Mouse (Mus musculus) stomach, postnatal 0 days (tissue): ENCODE measurements at regions not wholly inside any gene's neighbourhood (a gene's known extent, or its start where the extent isn't known, plus 50 kb on each side); places are given as distances from the start of the nearest gene placed in this dataset.

Experiments used
- ATAC-seq: fragments of 200-750 bp; cut with Nextera tagmentation; 2 replicates; pipeline ENCODE4 v1.8.0; 2017; ENCODE audit not compliant: low FRiP score, low TSS enrichment
- DNase-seq: peaks from one replicate; pipeline ENCODE4 v3.0.0-alpha.2; 2016; ENCODE audit warnings: low spot score
- H3K27ac ChIP-seq: fragments of 300-500 bp; sonication (generic); replicated peaks from 2 replicates; pipeline ENCODE4 v1.5.1; 2014; ENCODE audit warnings: mild to moderate bottlenecking, control low read depth
- H3K27me3 ChIP-seq: fragments of 300-500 bp; sonication (generic); 2 replicates; pipeline ENCODE4 v1.6.1; 2014; ENCODE audit warnings: low read length; ENCODE audit not compliant: control insufficient read depth, insufficient read depth
- H3K36me3 ChIP-seq: fragments of 300-500 bp; sonication (generic); 2 replicates; pipeline ENCODE4 v1.6.1; 2014; ENCODE audit warnings: low read length, mixed read lengths; ENCODE audit not compliant: control insufficient read depth, insufficient read depth
- H3K4me1 ChIP-seq: fragments of 300-500 bp; sonication (generic); replicated peaks from 2 replicates; pipeline ENCODE4 v1.6.1; 2014; ENCODE audit warnings: antibody characterized with exemption; ENCODE audit not compliant: control insufficient read depth, insufficient read depth
- H3K4me2 ChIP-seq: fragments of 300-500 bp; sonication (generic); replicated peaks from 2 replicates; pipeline ENCODE4 v1.6.1; 2014; ENCODE audit warnings: low read depth, mild to moderate bottlenecking, control low read depth, moderate library complexity
- H3K4me3 ChIP-seq: fragments of 300-500 bp; sonication (generic); 2 replicates; pipeline ENCODE4 v1.5.1; 2014; ENCODE audit warnings: low read depth, low read length, control low read depth
- H3K9ac ChIP-seq: fragments of 300-500 bp; sonication (generic); 2 replicates; pipeline ENCODE4 v1.6.1; 2014; ENCODE audit warnings: mild to moderate bottlenecking, low read length, control low read depth, mixed read lengths
- H3K9me3 ChIP-seq: fragments of 300-500 bp; sonication (generic); 2 replicates; pipeline ENCODE4 v1.6.1; 2016; ENCODE audit warnings: low read length; ENCODE audit not compliant: control insufficient read depth
- CTCF ChIP-seq: IDR thresholded peaks from 2 replicates; pipeline ENCODE4 v1.5.1; 2016; ENCODE audit warnings: antibody characterized with exemption, low read depth, mild to moderate bottlenecking, moderate library complexity
- EP300 ChIP-seq: optimal IDR thresholded peaks from 2 replicates; pipeline ENCODE3; 2016; ENCODE audit warnings: antibody characterized with exemption
- WGBS: fragments of 180-500 bp; shearing (Covaris S2); extraction: QIAGEN DNeasy Blood & Tissue Kit; methylation state at CpG from one replicate; pipeline ENCODE4 v1.1.7; 2014; 5-methylcytosine and 5-hydroxymethylcytosine counted together

GRCm38 (mm10) chr9:100392262-100392661 lies 94.3 kb downstream of the Il20rb start:
- Histone ChIP-seq H3K27me3 (no peaks in the 10 kb centered on the region), H3K27ac (no peak overlapping the region), H3K9ac (no peak overlapping the region), H3K36me3 (no peaks in the 10 kb centered on the region), H3K9me3 (no peaks in the 10 kb centered on the region), H3K4me3 (no peak overlapping the region), H3K4me2 (no peak overlapping the region), H3K4me1 (no peaks in the 10 kb centered on the region)
- ATAC-seq (no peak), DNase-seq (no peak)
- 41% methylated on average over 1 of the region's 1 CpGs for WGBS
- TF ChIP-seq CTCF (no peak), EP300 (no peak)

GRCm38 (mm10) chr9:100391566-100392213 lies 94.9 kb downstream of the Il20rb start:
- H3K27me3 ChIP-seq, result no peaks in the 10 kb centered on the region
- ATAC-seq (no peak), DNase-seq (no peak)
- WGBS, result 57% methylated on average over 8 of the region's 8 CpGs
- no peak overlapping the region for H3K9ac ChIP-seq
- no peak for TF ChIP-seq EP300
- TF ChIP-seq CTCF, result no peak
- H3K9me3 ChIP-seq, result no peaks in the 10 kb centered on the region
- H3K27ac ChIP-seq, result no peak overlapping the region
- H3K36me3 ChIP-seq, result no peaks in the 10 kb centered on the region
- no peak overlapping the region for H3K4me2 ChIP-seq
- H3K4me1 ChIP-seq, result no peaks in the 10 kb centered on the region
- no peak overlapping the region for H3K4me3 ChIP-seq

DNA sequence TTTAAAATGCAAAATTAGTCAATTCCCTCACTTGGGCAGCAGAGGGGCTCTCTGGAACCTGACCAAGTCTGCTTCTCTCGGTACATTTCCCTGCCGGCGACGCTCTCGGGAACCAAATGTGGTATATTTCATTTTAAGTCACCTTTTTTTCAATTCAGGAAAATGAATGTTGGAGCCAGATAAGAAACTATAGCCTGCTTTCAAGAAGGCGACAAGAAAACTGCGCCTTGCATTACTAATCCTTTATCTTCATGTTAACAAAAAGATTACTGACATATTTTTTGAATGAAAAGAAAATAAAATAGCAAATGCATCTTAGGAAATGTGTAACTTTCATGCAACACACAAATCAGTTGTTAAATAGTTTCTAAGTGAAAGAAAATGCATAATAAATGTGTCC lies 98.2 kb downstream of the Il20rb start:
- Histone ChIP-seq H3K27me3 (no peaks in the 10 kb centered on the region), H3K4me3 (no peak overlapping the region), H3K36me3 (no peaks in the 10 kb centered on the region), H3K4me2 (no peak overlapping the region), H3K4me1 (no peaks in the 10 kb centered on the region), H3K9ac (no peak overlapping the region), H3K9me3 (no peaks in the 10 kb centered on the region), H3K27ac (no peak overlapping the region)
- ATAC-seq (no peak), DNase-seq (no peak)
- TF ChIP-seq EP300, result no peak
- TF ChIP-seq CTCF, result no peak
- 65% methylated on average over 7 of the region's 7 CpGs for WGBS

DNA sequence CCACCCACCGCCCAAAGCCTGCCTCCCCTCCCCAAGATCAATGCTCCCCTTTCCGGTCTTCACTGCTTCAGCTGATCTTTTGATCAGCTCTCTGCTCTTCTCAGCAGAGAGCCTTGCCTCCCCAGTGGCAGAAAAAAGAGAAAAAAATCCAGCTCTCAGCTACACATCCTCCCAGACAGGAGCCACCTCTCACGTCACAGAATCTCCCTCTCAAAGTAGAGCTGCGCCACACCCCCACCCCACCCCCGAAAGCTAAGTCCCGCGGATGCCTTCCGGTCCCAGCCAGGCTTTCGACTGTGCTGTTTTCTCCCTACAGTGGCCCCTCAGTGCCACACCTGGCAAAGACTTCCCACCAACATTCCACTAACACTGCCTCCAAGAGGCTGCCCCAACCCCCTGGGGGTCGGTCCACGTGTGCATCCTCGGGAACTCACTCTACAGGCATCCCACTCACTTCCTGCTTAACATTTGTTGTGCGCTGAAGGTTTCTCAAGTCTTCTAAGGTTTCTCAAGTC lies 99.4 kb downstream of the Il20rb start:
- H3K27ac ChIP-seq, result no peak overlapping the region
- no peaks in the 10 kb centered on the region for H3K27me3 ChIP-seq
- no peaks in the 10 kb centered on the region for H3K4me1 ChIP-seq
- H3K9me3 ChIP-seq, result no peaks in the 10 kb centered on the region
- 25% methylated on average over 13 of the region's 13 CpGs for WGBS
- no peak overlapping the region for H3K4me2 ChIP-seq
- DNase-seq (no peak), ATAC-seq (no peak; the same call in 1 of the 2 replicates)
- TF ChIP-seq CTCF (no peak), EP300 (no peak)
- no peak overlapping the region for H3K9ac ChIP-seq
- no peak overlapping the region for H3K4me3 ChIP-seq
- H3K36me3 ChIP-seq, result no peaks in the 10 kb centered on the region

GRCm38 (mm10) chr9:100382492-100382891 lies 104.1 kb downstream of the Il20rb start:
- Histone ChIP-seq H3K9ac (no peak overlapping the region), H3K9me3 (no peaks in the 10 kb centered on the region), H3K27me3 (no peaks in the 10 kb centered on the region), H3K4me3 (no peak overlapping the region), H3K4me2 (no peak overlapping the region), H3K36me3 (no peaks in the 10 kb centered on the region), H3K27ac (no peak overlapping the region), H3K4me1 (no peaks in the 10 kb centered on the region)
- DNase-seq, result peak; percentile 65
- no peak for ATAC-seq
- 55% methylated on average over 5 of the region's 5 CpGs for whole genome bisulfite sequencing
- no peak for TF ChIP-seq EP300
- TF ChIP-seq CTCF, result peak; percentile 71

- no peak overlapping the region for H3K27ac ChIP-seq
- no peaks in the 10 kb centered on the region for H3K9me3 ChIP-seq
- H3K36me3 ChIP-seq, result no peaks in the 10 kb centered on the region
- no peak overlapping the region for H3K4me3 ChIP-seq
- no peak for TF ChIP-seq EP300
- H3K4me1 ChIP-seq, result no peaks in the 10 kb centered on the region
- no peaks in the 10 kb centered on the region for H3K27me3 ChIP-seq
- ATAC-seq (no peak), DNase-seq (no peak)
- 84% methylated on average over 5 of the region's 5 CpGs for WGBS
- no peak overlapping the region for H3K9ac ChIP-seq
- H3K4me2 ChIP-seq, result no peak overlapping the region
Observed at GRCm38 (mm10) chr9:100369921-100370320, 116.7 kb downstream of the Il20rb start.
